Mouse (Mus musculus) limb, embryonic 12.5 days (tissue): ENCODE measurements around the gene Atp23. TPM values are rescaled to one million over a fixed set of nuclear protein-coding genes. Genes with fewer than 3 reads are reported as not detected.
"Not testable (repeated sequence)": the region's sequence is repeated elsewhere in the genome, so short reads cannot be mapped to it uniquely, and the experiment has no call there.

ENCODE experiments used
- ATAC-seq: fragments of 200-750 bp; cut with Nextera tagmentation; 2 replicates; pipeline ENCODE4 v1.8.0; 2017; ENCODE audit warnings: low read depth, moderate TSS enrichment; ENCODE audit not compliant: insufficient number of reproducible peaks, insufficient read depth, low FRiP score, low TSS enrichment
- H3K27ac ChIP-seq: fragments of 300-500 bp; sonication (generic); 2 replicates; pipeline ENCODE4 v1.5.1; 2016; ENCODE audit warnings: mild to moderate bottlenecking, moderate library complexity
- H3K27me3 ChIP-seq: fragments of 300-500 bp; sonication (generic); 2 replicates; pipeline ENCODE4 v1.6.1; 2016; ENCODE audit warnings: mild to moderate bottlenecking, moderate library complexity
- H3K36me3 ChIP-seq: fragments of 300-500 bp; sonication (generic); 2 replicates; pipeline ENCODE4 v1.6.1; 2016; ENCODE audit warnings: mild to moderate bottlenecking, moderate library complexity
- H3K4me1 ChIP-seq: fragments of 300-500 bp; sonication (generic); replicated peaks from 2 replicates; pipeline ENCODE4 v1.6.1; 2016
- H3K4me2 ChIP-seq: fragments of 300-500 bp; sonication (generic); 2 replicates; pipeline ENCODE4 v1.6.1; 2016; ENCODE audit warnings: mild to moderate bottlenecking, moderate library complexity
- H3K4me3 ChIP-seq: fragments of 300-500 bp; sonication (generic); replicated peaks from 2 replicates; pipeline ENCODE4 v1.5.1; 2016; ENCODE audit warnings: mild to moderate bottlenecking
- H3K9ac ChIP-seq: fragments of 300-500 bp; sonication (generic); replicated peaks from 2 replicates; pipeline ENCODE4 v1.6.1; 2016; ENCODE audit warnings: mild to moderate bottlenecking, moderate library complexity
- H3K9me3 ChIP-seq: fragments of 300-500 bp; sonication (generic); 2 replicates; pipeline ENCODE4 v1.6.1; 2016; ENCODE audit warnings: mild to moderate bottlenecking, moderate library complexity
- WGBS: fragments of 180-500 bp; shearing (Covaris S2); methylation state at CpG from one replicate; pipeline ENCODE4 v1.1.7; 2016; 5-methylcytosine and 5-hydroxymethylcytosine counted together
- polyA plus RNA-seq: library from polyadenylated mRNA; unstranded; fragments of >200 nt; fragmentation: Nextera tagmentation; extraction: Ambion mirVana; gene quantifications from 2 replicates; pipeline ENCODE4 v1.2.1, GENCODE M21; 2016

Gene Atp23
- polyA plus RNA-seq, 1 experiment from 2014 or later, result 22.9 TPM

DNA sequence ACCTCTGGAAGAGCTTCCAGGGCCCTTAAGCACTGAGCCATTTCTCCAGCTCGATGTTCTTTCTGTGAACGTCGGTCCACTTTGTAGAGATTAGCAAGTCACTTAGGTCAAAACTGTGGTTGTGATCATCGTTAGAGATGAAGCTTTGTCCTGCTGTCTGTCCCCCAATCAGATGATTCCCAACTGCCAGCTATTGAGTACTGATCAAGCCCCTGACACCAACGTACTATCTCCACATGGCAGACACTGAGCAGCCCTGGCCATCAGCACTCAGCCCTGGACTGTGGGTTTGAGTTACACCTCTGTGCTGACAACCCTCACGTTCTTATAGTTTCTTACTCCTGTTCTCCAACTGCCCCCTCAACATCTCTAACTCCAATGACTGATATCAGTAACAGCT is 74.2 kb downstream of the Atp23 start:
- Histone ChIP-seq H3K27ac (no peak overlapping the region), H3K9me3 (peaks cover 8% of the 10 kb centered on the region; the same call in 1 of the 2 replicates), H3K4me3 (no peak overlapping the region), H3K4me2 (no peak overlapping the region), H3K36me3 (no peaks in the 10 kb centered on the region), H3K4me1 (peaks cover 4% of the 10 kb centered on the region; the same call in 1 of the 2 replicates), H3K27me3 (no peaks in the 10 kb centered on the region), H3K9ac (no peak overlapping the region)
- 90% methylated on average over 6 of the region's 6 CpGs for WGBS
- ATAC-seq, result no peak

DNA sequence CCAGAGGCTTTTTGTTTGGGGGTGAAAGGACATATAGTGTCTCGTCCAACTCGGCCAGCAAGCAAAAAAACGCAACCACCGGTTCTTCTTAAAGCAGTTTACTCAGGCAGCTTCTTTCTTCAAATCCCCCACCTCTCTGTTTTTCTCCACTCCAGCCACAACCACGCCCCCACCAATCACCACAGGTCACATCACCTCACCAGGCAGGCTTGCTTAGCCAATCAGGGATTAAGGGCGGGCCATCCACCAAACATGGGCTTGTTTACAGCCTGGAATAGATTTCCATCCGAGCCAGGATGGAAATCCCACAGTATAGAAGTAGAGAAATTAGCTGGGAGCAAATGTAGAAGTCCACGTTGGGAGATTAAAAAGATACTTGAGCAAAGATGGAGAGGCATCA is 74.9 kb downstream of the Atp23 start:
- H3K4me3 ChIP-seq, H3K9ac ChIP-seq, ATAC-seq, H3K4me1 ChIP-seq, H3K36me3 ChIP-seq, H3K27me3 ChIP-seq, H3K9me3 ChIP-seq, H3K27ac ChIP-seq, H3K4me2 ChIP-seq: not testable (repeated sequence)
- 85% methylated on average over 8 of the region's 8 CpGs for WGBS

DNA sequence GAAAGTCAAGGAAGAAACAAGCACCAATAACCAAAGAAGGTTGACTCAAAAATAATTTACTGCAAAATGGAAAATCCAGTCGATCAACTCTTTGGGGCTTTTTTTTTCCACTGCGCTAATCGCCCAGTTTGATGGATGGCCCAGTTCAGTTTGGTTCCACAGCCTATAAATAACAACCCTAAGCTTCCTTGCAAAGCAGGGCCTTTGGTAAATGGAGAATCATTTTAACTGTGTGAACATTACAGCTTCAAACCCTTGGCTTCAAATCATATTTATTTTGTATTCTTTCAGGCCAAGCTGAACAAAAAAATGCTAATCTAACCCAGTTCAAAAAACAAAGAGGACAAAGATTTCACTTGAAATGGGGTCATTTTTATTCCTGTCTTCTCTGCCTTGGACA is 78.7 kb downstream of the Atp23 start:
- Histone ChIP-seq H3K27me3 (no peaks in the 10 kb centered on the region), H3K4me1 (no peaks in the 10 kb centered on the region; the same call in 1 of the 2 replicates), H3K27ac (no peak overlapping the region), H3K36me3 (no peaks in the 10 kb centered on the region), H3K9me3 (peaks cover 8% of the 10 kb centered on the region; the same call in 1 of the 2 replicates), H3K4me3 (no peak overlapping the region), H3K4me2 (no peak overlapping the region), H3K9ac (no peak overlapping the region)
- WGBS, result 69% methylated on average over 3 of the region's 3 CpGs
- no peak for ATAC-seq

Other genes starting within 250 kb of the Atp23 start
- 74.6 and 89.2 TPM in 2 replicates for gene Ctdsp2, start 77.4 kb upstream of the Atp23 start, polyA plus RNA-seq
- 0.15 and 1.1 TPM in 2 replicates for gene Avil, start 99.4 kb upstream of the Atp23 start, polyA plus RNA-seq
- gene Tsfm, start 129.5 kb upstream of the Atp23 start, polyA plus RNA-seq, result 85.2 and 99.1 TPM in 2 replicates
- 52.5 and 53.7 TPM in 2 replicates for gene Mettl1, start 140.1 kb upstream of the Atp23 start, polyA plus RNA-seq
- 0.50 TPM in 2 replicates for gene Eef1akmt3, start 140.2 kb upstream of the Atp23 start, polyA plus RNA-seq
- gene Cyp27b1, start 146.9 kb upstream of the Atp23 start, polyA plus RNA-seq, result 0.16 TPM in 1 of 2 replicates, not detected in the other
- 1.5 and 1.9 TPM in 2 replicates for gene March9, start 158.8 kb upstream of the Atp23 start, polyA plus RNA-seq
- 2,363 and 2,376 TPM in 2 replicates for gene Cdk4, start 162.2 kb upstream of the Atp23 start, polyA plus RNA-seq
- gene Tspan31, start 168.9 kb upstream of the Atp23 start, polyA plus RNA-seq, result 171 and 172 TPM in 2 replicates
- gene Agap2, start 173.9 kb upstream of the Atp23 start, polyA plus RNA-seq, result 0.38 TPM in 1 of 2 replicates, not detected in the other
- 58.7 and 65.5 TPM in 2 replicates for gene Os9, start 219.8 kb upstream of the Atp23 start, polyA plus RNA-seq